Mouse (Mus musculus): Measurements from ENCODE around the gene Klk1b8. TPM values are rescaled to one million over a fixed set of nuclear protein-coding genes. Genes with fewer than 3 reads are reported as not detected.
"Not testable (repeated sequence)": the region's sequence is repeated elsewhere in the genome, so short reads cannot be mapped to it uniquely, and the experiment has no call there.

Gene Klk1b8
- not detected for total RNA-seq (2021)

- no peak for DNase-seq
These were observed at the start of gene Klk1b8 for GRCm38 (mm10) chr7:43950364-43950763. Gene Klk1b8, plus strand, starts transcription at chr7:43950664.

DNA sequence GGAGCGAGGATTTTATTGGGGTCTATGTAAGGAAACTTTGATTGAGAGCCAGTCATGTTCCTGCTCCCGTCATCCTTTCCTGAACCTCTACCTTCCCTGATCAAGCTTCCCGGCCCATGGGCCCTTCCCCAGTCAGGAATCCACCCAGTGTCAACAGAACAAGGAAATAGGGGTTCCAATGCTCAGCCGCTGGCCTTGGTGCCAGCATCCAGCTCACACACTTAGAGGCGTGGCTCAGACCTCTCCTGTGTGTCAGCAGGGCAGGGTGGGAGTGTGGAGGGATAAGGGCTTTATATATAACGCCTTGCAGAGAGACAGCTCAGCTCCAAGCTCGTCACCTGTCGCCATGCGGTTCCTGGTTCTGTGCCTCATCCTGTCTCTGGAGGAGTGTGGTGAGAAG lies 35.6 kb upstream of the Klk1b8 start:
- no peak for DNase-seq

GRCm38 (mm10) chr7:43918426-43918825 lies 32.0 kb upstream of the Klk1b8 start:
- no peak for DNase-seq

- no peak for DNase-seq
These were observed 31.6 kb upstream of the Klk1b8 start for GRCm38 (mm10) chr7:43918871-43919270.

- peak; percentile 58 to 64 for DNase-seq
These were observed 30.7 kb upstream of the Klk1b8 start for GRCm38 (mm10) chr7:43919559-43920451.

DNA sequence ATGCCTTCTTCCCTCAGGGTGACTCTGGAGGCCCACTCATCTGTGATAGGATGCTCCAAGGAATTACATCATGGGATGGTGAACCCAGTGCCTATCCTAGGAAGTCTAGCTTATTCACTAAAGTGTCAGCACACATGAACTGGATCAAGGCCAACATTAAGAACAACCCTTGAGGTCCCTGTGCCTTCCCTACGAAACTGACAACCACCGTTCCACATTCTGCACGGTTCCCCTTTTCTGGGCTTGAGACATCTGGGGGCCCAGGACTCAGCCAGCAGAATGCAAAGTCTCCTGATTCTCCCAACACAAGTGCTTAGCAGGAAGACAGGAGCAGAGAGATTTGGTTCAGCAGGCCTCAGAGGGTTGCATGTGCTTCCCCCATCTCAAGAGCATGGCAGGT lies 29.9 kb upstream of the Klk1b8 start:
- DNase-seq: no peak

DNA sequence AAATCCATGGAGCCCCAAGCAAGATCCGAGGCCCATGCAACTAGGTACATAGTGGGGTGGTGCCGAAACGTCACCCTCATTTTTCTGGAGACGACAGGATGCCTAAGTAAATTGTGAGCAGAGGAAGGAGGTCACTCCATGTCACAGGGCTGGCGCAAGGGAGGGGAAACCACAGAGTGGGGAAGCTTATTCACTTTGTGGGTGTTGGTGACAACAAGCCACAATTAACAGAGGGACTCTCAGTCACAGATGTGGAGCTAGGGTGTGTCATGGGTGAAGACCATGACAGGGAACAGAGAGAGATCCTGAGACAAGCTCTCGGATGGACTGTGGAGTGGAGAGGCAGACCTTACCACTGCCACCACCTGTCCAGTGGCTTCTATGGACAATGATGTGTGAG lies 29.4 kb upstream of the Klk1b8 start:
- DNase-seq: no peak

DNA sequence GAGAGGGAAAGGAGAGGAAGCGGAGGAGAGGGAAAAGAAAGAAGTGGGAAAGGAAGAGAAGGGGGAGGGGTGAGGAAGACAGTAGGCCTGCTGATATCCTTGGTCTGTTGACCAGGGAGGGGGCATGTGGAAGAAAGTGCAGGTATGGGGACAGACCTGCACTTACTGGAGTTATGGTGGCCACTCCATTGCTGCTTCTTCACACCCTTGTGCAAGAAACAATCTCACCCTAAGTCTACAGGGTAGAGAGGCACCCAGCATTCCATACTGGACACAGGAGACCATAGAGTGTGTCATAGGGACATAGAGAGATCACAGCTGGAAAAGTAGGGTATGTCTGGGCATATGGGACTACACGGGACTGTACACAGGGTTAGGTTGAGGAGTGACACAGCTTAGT lies 28.5 kb upstream of the Klk1b8 start:
- no peak for DNase-seq

- no peak for DNase-seq
These were observed 24.5 kb upstream of the Klk1b8 start for GRCm38 (mm10) chr7:43925985-43926384.

DNA sequence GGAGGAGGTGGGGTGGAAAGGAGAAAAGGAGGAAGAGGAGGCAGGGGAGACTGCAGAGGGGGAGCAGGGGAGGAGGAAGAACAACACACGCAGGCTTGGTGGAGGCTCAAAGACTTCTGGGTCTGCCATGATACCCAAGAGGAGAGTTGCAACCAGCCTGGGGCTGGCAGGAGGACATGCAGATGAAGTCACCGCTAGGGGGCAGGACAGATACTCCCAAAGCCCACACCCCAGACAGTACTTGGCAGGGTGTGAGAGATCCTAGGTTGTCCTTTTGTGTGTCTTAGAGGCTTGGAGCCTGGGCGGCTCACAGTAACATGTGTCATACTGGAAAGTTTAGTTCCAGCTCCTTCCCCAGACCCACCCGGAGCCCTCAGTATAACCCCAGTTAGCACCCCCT lies 21.9 kb upstream of the Klk1b8 start:
- no peak for DNase-seq

GRCm38 (mm10) chr7:43932337-43932736 lies 18.1 kb upstream of the Klk1b8 start:
- DNase-seq: no peak

DNA sequence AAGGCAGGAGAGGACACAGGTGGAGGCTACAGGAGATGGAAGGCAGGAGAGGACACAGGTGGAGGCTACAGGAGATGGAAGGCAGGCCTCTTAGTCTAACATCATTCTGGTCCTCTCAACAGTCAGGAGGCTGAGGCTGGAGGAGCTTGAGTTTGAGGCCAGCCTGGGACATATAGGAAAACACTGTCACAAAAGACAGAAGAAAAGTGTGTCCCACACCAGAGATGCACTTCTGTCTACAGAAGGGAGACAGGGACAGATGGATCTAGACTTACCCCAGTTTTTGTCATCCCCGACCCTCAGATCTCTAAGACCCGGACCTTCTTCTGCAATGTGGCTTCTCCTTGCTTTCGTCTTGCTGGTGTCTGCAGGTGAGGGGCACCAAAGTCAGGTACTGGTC lies 17.0 kb upstream of the Klk1b8 start, which contains the start of gene Klk15:
Gene Klk15 (plus strand): TSS at position 301 of the 400 bp plus-strand sequence.
- no peak for DNase-seq

DNA sequence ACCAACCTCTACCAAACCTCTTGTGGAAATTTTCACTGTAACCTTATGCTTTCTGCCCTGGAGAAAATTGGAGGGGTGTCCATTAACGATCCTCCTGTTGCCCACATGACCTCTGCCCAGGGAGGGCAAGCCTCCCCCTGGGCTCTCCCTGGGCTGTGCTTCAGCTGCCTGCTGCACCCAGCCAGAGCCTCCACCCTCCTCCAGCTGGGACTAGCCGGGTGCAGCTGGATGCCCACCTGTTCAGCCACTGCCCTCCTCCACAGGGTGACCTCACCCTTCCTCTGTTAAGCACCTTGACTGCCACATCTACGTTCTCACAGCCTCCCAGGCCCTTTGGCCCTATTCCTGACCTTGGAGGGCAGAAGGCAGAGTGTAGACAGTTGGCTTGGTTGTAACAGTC lies 15.7 kb upstream of the Klk1b8 start:
- no peak for DNase-seq

DNA sequence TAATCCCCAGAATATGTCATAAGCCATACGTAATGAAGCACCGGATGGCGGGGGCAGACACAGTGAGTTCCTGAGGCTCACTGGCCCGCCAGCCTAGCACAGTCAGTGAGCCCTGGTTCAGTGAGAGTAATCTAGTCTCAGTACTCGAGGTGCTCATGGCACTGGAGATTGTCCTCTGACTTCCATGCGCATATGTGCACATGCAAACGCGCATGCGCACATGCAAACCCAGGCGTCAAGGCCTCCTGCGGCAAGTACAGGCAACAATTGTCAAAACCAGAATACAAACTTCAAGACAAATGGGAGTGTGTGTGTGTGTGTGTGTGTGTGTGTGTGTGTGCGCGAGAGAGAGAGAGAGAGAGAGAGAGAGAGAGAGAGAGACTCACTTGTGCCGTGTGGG lies 13.9 kb upstream of the Klk1b8 start:
- DNase-seq: no peak

GRCm38 (mm10) chr7:43942293-43942692 lies 8.2 kb upstream of the Klk1b8 start:
- not testable (repeated sequence) for DNase-seq

DNA sequence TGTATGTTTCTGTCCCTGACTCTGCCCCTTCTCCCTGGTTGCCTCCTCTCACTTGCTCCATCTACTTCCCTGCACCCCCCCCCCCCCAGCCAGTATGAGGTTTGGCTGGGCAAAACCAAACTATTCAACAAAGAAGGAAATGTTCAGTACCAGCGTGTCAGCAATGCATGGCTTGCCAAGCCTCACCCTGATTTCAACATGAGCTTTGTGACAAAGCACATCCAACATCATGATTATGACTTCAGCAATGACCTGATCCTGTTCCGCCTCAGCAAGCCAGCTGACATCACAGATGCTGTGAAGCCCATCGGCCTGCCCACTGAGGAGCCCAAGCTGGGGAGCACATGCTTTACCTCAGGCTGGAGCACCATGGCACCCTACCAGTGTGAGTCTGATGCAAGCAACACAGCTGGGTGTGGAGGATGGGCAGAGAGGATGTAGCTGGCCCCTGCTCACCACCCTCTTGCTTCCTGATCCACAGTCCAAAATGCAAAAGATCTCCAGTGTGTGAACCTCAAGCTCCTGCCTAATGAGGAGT lies 5.7 kb upstream of the Klk1b8 start:
- no peak for DNase-seq

DNA sequence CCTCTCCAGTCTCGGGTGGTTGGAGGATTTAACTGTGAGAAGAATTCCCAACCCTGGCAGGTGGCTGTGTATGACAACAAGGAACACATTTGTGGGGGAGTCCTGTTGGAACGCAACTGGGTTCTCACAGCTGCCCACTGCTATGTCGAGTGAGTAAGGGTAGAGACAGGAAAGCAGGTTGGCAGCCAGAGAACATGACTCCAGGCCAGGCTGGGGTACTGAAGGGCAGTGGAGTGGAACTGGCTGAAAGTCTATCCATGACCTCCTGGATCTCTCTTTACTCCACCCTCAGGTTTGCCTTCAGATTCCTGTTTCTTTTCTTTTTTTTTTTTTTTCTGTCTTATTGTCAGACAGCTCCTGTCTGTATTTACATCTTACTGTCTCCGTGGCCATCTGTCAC lies 2.2 kb downstream of the Klk1b8 start:
- DNase-seq: peak; percentile 16 to 24

DNA sequence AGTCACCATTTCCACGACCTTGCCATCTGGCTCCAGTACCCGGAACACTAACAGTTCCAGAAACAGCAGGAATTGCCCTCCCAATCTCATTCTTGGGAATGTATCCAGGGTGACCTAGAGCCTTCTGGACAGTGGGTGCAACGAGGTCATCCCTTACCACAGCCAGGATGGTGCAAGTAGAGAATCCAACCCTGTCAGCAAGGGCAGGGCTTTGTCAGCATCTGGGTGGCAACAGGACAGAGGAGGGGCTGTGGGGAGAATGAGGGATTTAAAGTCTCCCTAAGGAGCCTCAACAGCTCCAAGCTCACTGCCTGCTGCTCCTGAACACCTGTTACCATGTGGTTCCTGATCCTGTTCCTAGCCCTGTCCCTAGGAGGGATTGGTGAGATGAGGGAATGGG lies 16.0 kb downstream of the Klk1b8 start, which contains the start of gene Klk1b1:
Gene Klk1b1 (plus strand): TSS at position 301 of the 400 bp plus-strand sequence.
- DNase-seq: no peak

- DNase-seq: no peak
These were observed 16.6 kb downstream of the Klk1b8 start for GRCm38 (mm10) chr7:43967058-43967457.

GRCm38 (mm10) chr7:43967612-43968011 lies 17.1 kb downstream of the Klk1b8 start:
- DNase-seq: no peak

DNA sequence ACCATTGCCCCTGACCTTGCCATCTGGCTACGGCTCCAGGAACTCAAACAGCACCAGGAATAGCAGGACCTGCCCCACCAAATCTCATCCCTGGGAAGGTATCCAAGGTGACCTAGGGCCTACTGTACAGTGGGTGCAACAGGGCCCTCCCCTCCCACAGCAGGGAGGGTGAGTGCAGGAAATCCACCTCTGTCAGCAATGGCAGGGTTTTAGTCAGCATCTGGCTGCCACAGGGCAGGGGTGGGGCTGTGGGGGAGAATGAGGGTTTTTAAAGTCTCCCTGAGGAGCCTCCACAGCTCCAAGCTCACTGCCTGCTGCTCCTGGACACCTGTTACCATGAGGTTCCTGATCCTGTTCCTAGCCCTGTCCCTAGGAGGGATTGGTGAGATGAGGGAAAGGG lies 25.3 kb downstream of the Klk1b8 start, which contains the start of gene Klk1b9:
Gene Klk1b9 (plus strand): TSS at position 301 of the 400 bp plus-strand sequence.
- DNase-seq: not testable (repeated sequence)

DNA sequence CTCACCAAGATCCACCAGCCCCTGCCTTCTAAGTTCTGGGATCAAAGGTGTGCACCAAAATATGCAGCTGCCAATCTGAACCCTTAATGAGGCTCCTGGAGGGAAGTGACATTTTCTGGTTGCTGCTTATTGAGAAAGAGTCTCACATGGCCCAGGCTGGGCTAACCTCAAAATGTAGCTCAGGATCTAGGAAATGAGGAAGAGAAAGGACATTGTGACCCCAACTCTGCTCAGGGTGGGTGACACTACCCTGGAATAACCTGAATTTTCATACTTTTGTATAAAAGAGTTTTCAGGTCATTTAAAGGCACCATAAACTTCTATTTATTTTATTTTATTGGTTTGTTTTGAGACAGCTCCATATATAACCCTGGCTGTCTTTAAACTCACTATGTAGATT lies 35.2 kb downstream of the Klk1b8 start:
- DNase-seq: no peak

- DNase-seq: not testable (repeated sequence)
These were observed 44.4 kb downstream of the Klk1b8 start for GRCm38 (mm10) chr7:43994821-43995220.

DNA sequence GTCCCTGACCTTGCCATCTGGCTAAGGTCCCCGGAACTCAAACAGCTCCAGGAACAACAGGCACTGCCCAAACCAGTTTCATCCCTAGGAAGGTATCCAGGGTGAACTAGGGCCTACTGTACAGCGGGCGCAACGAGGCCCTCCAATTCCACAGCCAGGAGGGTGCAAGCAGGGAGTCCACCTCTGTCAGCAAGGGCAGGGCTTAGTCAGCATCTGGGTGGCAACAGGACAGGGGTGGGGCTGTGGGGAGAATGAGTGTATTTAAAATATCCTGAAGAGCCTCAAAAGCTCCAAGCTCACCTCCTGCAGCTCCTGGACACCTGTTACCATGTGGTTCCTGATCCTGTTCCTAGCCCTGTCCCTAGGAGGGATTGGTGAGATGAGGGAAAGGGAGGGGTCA lies 45.1 kb downstream of the Klk1b8 start, which contains the start of gene Klk1b11:
Gene Klk1b11 (plus strand): TSS at position 301 of the 400 bp plus-strand sequence.
- DNase-seq: not testable (repeated sequence)
